Mouse (Mus musculus): ENCODE results near the gene Amdhd2. TPM values are rescaled to one million over a fixed set of nuclear protein-coding genes. Genes with fewer than 3 reads are reported as not detected.

Amdhd2 gene
- polyA plus RNA-seq, 1 experiment from 2014 or later, result 29.5 TPM

- DNase-seq (ENCODE audit: low spot score), result no peak
- Histone ChIP-seq H3K4me3 (ENCODE audit: low read depth, low read length) (no peak overlapping the region), H3K4me1 (replicated peaks; ENCODE audit: control insufficient read depth, insufficient read depth, low read length) (no peaks in the 10 kb centered on the region), H3K27ac (ENCODE audit: low read depth, low read length) (no peak overlapping the region), H3K9ac (ENCODE audit: low read length) (no peak overlapping the region), H3K4me2 (ENCODE audit: low read depth, low read length, severe bottlenecking) (no peak overlapping the region), H3K9me3 (ENCODE audit: control insufficient read depth, low read length) (no peaks in the 10 kb centered on the region), H3K36me3 (ENCODE audit: control insufficient read depth, insufficient read depth, low read length) (no peaks in the 10 kb centered on the region), H3K27me3 (ENCODE audit: control insufficient read depth, insufficient read depth, low read length) (no peaks in the 10 kb centered on the region)
- WGBS, result 75% methylated on average over 4 of the region's 4 CpGs
- no peak for ATAC-seq (replicated peaks; ENCODE audit: low FRiP score)
These were observed 27.9 kb upstream of the Amdhd2 start for GRCm38 (mm10) chr17:24191481-24191880.

DNA sequence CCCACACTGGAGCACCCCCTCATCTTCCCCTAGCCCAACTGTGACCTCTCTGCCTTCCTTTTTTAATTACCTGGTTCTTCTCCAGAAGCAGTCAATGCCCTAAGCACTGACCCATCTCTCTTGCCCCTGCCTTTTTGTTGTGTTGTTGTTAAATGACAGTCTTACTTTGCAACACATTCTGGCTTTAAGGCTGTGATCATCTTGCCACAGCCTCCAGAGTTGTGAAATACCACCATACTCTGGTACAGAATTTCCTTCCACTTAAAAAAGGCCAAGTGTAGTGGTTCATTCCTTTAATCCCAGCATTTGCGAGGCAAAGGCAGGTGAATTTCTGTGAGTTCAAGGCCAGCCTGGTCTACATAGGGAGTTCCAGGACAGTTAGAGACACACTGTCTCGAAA, 27.4 kb upstream of the Amdhd2 start:
- Histone ChIP-seq H3K9me3 (ENCODE audit: control insufficient read depth, low read length) (no peaks in the 10 kb centered on the region), H3K27me3 (ENCODE audit: control insufficient read depth, insufficient read depth, low read length) (no peaks in the 10 kb centered on the region), H3K4me2 (ENCODE audit: low read depth, low read length, severe bottlenecking) (no peak overlapping the region), H3K4me1 (replicated peaks; ENCODE audit: control insufficient read depth, insufficient read depth, low read length) (no peaks in the 10 kb centered on the region), H3K9ac (ENCODE audit: low read length) (no peak overlapping the region), H3K4me3 (ENCODE audit: low read depth, low read length) (no peak overlapping the region), H3K36me3 (ENCODE audit: control insufficient read depth, insufficient read depth, low read length) (no peaks in the 10 kb centered on the region), H3K27ac (ENCODE audit: low read depth, low read length) (no peak overlapping the region)
- no peak for ATAC-seq (replicated peaks; ENCODE audit: low FRiP score)
- 88% methylated on average over 2 of the region's 2 CpGs for WGBS
- no peak for DNase-seq (ENCODE audit: low spot score)

GRCm38 (mm10) chr17:24174259-24174658, 10.7 kb upstream of the Amdhd2 start:
- no peak for DNase-seq (ENCODE audit: low spot score)
- H3K4me1 ChIP-seq (replicated peaks; ENCODE audit: control insufficient read depth, insufficient read depth, low read length), result no peaks in the 10 kb centered on the region; the same call in 1 of the 2 replicates
- ATAC-seq (replicated peaks; ENCODE audit: low FRiP score), result no peak
- no peak overlapping the region for H3K27ac ChIP-seq (ENCODE audit: low read depth, low read length)
- H3K4me3 ChIP-seq (ENCODE audit: low read depth, low read length), result no peak overlapping the region
- no peak overlapping the region for H3K9ac ChIP-seq (ENCODE audit: low read length)
- no peaks in the 10 kb centered on the region for H3K9me3 ChIP-seq (ENCODE audit: control insufficient read depth, low read length)
- no peak overlapping the region for H3K4me2 ChIP-seq (ENCODE audit: low read depth, low read length, severe bottlenecking)
- WGBS, result 74% methylated on average over 3 of the region's 3 CpGs
- no peaks in the 10 kb centered on the region for H3K27me3 ChIP-seq (ENCODE audit: control insufficient read depth, insufficient read depth, low read length)
- no peaks in the 10 kb centered on the region for H3K36me3 ChIP-seq (ENCODE audit: control insufficient read depth, insufficient read depth, low read length)

DNA sequence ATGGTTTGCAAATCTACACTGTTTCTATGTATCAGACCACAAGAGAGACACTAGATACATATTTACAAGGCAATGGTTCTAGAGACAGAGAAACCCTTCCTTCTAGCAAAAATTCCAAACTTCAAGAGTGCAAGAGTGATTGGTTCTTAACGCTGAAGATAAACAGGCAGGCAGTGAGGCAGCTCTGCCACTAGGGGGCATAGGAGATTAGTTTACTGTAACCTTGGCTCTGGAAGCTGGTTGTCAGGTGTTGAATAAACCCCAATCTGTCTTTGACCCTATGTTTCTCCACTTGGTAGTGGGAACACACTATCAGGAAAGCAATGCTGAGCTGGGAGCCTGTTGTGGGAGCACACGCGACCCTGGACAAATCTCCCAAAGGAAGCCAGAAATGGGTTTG, 9.9 kb upstream of the Amdhd2 start:
- DNase-seq (ENCODE audit: low spot score), result peak; percentile 75
- H3K36me3 ChIP-seq (ENCODE audit: control insufficient read depth, insufficient read depth, low read length), result no peaks in the 10 kb centered on the region
- H3K4me2 ChIP-seq (ENCODE audit: low read depth, low read length, severe bottlenecking), result no peak overlapping the region
- no peaks in the 10 kb centered on the region for H3K9me3 ChIP-seq (ENCODE audit: control insufficient read depth, low read length)
- H3K9ac ChIP-seq (ENCODE audit: low read length), result no peak overlapping the region
- no peak overlapping the region for H3K4me3 ChIP-seq (ENCODE audit: low read depth, low read length)
- 9% methylated on average over 3 of the region's 3 CpGs for WGBS
- no peaks in the 10 kb centered on the region for H3K27me3 ChIP-seq (ENCODE audit: control insufficient read depth, insufficient read depth, low read length)
- no peak overlapping the region for H3K27ac ChIP-seq (ENCODE audit: low read depth, low read length)
- H3K4me1 ChIP-seq (replicated peaks; ENCODE audit: control insufficient read depth, insufficient read depth, low read length), result peaks cover under 1% of the 10 kb centered on the region; the same call in 1 of the 2 replicates
- ATAC-seq (replicated peaks; ENCODE audit: low FRiP score), result no peak

DNA sequence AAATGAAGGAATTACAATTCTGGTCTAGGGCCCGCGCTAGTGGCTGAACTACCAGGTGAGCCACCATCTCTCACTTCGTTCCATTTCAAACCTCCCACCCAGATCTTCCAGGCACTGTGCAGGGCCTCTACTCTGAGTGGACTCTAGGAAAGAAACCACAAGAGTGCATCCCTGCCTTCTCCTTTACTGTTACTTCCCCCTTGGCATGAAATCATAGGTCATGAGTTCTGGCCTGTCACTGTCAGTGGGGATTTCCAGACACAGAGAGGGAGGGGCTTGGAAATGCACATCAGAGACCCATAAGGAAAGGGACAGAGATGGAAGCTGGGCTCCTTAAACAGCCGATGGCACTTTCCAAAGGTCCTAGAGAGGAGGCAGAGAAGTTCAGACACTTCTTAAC, 8.2 kb upstream of the Amdhd2 start:
- H3K4me2 ChIP-seq (ENCODE audit: low read depth, low read length, severe bottlenecking), result no peak overlapping the region
- peaks cover 8% of the 10 kb centered on the region; the same call in 1 of the 2 replicates for H3K4me1 ChIP-seq (replicated peaks; ENCODE audit: control insufficient read depth, insufficient read depth, low read length)
- H3K27me3 ChIP-seq (ENCODE audit: control insufficient read depth, insufficient read depth, low read length), result no peaks in the 10 kb centered on the region
- ATAC-seq (replicated peaks; ENCODE audit: low FRiP score), result no peak
- 89% methylated on average over 4 of the region's 4 CpGs for WGBS
- H3K36me3 ChIP-seq (ENCODE audit: control insufficient read depth, insufficient read depth, low read length), result no peaks in the 10 kb centered on the region; the same call in 1 of the 2 replicates
- H3K9ac ChIP-seq (ENCODE audit: low read length), result no peak overlapping the region
- H3K4me3 ChIP-seq (ENCODE audit: low read depth, low read length), result no peak overlapping the region
- no peak overlapping the region for H3K27ac ChIP-seq (ENCODE audit: low read depth, low read length)
- no peak for DNase-seq (ENCODE audit: low spot score)
- H3K9me3 ChIP-seq (ENCODE audit: control insufficient read depth, low read length), result no peaks in the 10 kb centered on the region

GRCm38 (mm10) chr17:24170729-24171128, 7.2 kb upstream of the Amdhd2 start:
- no peak for DNase-seq (ENCODE audit: low spot score)
- Histone ChIP-seq H3K27me3 (ENCODE audit: control insufficient read depth, insufficient read depth, low read length) (no peaks in the 10 kb centered on the region), H3K36me3 (ENCODE audit: control insufficient read depth, insufficient read depth, low read length) (no peaks in the 10 kb centered on the region; the same call in 1 of the 2 replicates), H3K9ac (ENCODE audit: low read length) (no peak overlapping the region), H3K27ac (ENCODE audit: low read depth, low read length) (no peak overlapping the region), H3K4me1 (replicated peaks; ENCODE audit: control insufficient read depth, insufficient read depth, low read length) (peaks cover 8% of the 10 kb centered on the region; the same call in 1 of the 2 replicates), H3K4me3 (ENCODE audit: low read depth, low read length) (no peak overlapping the region), H3K4me2 (ENCODE audit: low read depth, low read length, severe bottlenecking) (no peak overlapping the region), H3K9me3 (ENCODE audit: control insufficient read depth, low read length) (no peaks in the 10 kb centered on the region)
- 78% methylated on average over 5 of the region's 5 CpGs for WGBS
- no peak for ATAC-seq (replicated peaks; ENCODE audit: low FRiP score)

GRCm38 (mm10) chr17:24170125-24170524, 6.6 kb upstream of the Amdhd2 start:
- no peak for DNase-seq (ENCODE audit: low spot score)
- Histone ChIP-seq H3K9me3 (ENCODE audit: control insufficient read depth, low read length) (no peaks in the 10 kb centered on the region), H3K4me2 (ENCODE audit: low read depth, low read length, severe bottlenecking) (peak overlapping the region; percentile 87), H3K27me3 (ENCODE audit: control insufficient read depth, insufficient read depth, low read length) (no peaks in the 10 kb centered on the region), H3K4me1 (replicated peaks; ENCODE audit: control insufficient read depth, insufficient read depth, low read length) (peaks cover 8% of the 10 kb centered on the region; the same call in 1 of the 2 replicates), H3K36me3 (ENCODE audit: control insufficient read depth, insufficient read depth, low read length) (no peaks in the 10 kb centered on the region; the same call in 1 of the 2 replicates), H3K9ac (ENCODE audit: low read length) (peak overlapping the region; percentile 90), H3K4me3 (ENCODE audit: low read depth, low read length) (peak overlapping the region; percentile 93), H3K27ac (ENCODE audit: low read depth, low read length) (no peak overlapping the region; the same call in 1 of the 2 replicates)
- ATAC-seq (replicated peaks; ENCODE audit: low FRiP score), result no peak
- 66% methylated on average over 3 of the region's 3 CpGs for WGBS

DNA sequence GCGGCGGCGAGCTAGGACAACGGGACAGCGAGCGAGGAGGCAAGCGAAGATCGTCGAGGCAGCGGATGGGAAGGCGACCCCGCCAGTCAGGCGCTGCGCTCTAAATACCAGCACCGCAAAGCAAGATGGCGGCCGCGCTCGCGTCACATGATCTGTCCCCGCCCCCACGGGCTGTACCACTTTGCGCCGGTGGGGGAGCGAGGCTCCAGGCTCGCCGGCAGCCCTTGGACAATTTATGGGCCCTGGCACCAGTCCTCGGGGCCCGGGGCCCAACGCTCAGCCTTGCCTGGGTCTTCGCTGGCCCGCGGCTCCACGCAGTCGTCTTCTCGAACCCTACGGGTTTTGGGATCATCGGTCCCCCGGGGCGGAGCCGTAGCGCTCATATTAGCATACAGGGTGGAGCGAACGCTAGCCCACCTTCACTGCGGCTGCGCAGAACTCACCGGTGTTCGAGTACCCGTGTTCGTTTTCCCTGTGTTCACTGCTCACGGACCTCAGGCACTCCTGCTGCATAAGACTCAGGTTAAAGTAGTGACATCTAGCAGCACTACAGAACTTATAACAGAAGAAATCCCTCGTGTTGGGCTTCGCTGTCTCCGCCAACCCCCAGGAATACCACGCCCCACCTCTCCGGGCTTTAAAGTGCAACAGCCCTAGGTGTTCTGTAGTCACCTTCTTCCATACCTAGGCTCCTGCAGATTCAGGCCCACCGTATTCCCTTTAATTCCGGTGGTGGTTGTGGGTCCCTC, 5.9 kb upstream of the Amdhd2 start, which contains the start of gene Atp6v0c:
Gene Atp6v0c (minus strand): TSS at position 386 of the 749 bp plus-strand sequence.
- H3K9ac ChIP-seq (ENCODE audit: low read length), result peak within 1 kb of the TSS; percentile 90
- under 1% methylated on average over 58 of the region's 58 CpGs for WGBS
- peak within 1 kb of the TSS; percentile 87 for H3K4me2 ChIP-seq (ENCODE audit: low read depth, low read length, severe bottlenecking)
- ATAC-seq (replicated peaks; ENCODE audit: low FRiP score) (peak; percentile 90), DNase-seq (ENCODE audit: low spot score) (peak; percentile 96)
- peak within 1 kb of the TSS; percentile 93 for H3K4me3 ChIP-seq (ENCODE audit: low read depth, low read length)
- no peaks in the 10 kb centered on the region; the same call in 1 of the 2 replicates for H3K36me3 ChIP-seq (ENCODE audit: control insufficient read depth, insufficient read depth, low read length)
- peaks cover 8% of the 10 kb centered on the region; the same call in 1 of the 2 replicates for H3K4me1 ChIP-seq (replicated peaks; ENCODE audit: control insufficient read depth, insufficient read depth, low read length)
- H3K9me3 ChIP-seq (ENCODE audit: control insufficient read depth, low read length), result no peaks in the 10 kb centered on the region
- H3K27ac ChIP-seq (ENCODE audit: low read depth, low read length), result peak within 1 kb of the TSS; percentile 96
- H3K27me3 ChIP-seq (ENCODE audit: control insufficient read depth, insufficient read depth, low read length), result no peaks in the 10 kb centered on the region

Measured in forebrain, embryonic 11.5 days (tissue).